Mouse (Mus musculus) cortical plate, adult 2 months (tissue): ENCODE data around the gene Pdpn. TPM values are rescaled to one million over a fixed set of nuclear protein-coding genes. Genes with fewer than 3 reads are reported as not detected.

Source experiments
- H3K27ac ChIP-seq: fragments of 200-500 bp; 2 replicates; pipeline ENCODE4 v1.5.1; 2012; ENCODE audit warnings: low read length, control low read depth, inconsistent platforms; ENCODE audit not compliant: insufficient read depth
- H3K4me1 ChIP-seq: fragments of 200-500 bp; 2 replicates; pipeline ENCODE4 v1.6.1; 2011; ENCODE audit warnings: low read length; ENCODE audit not compliant: control insufficient read depth, insufficient read depth
- H3K4me3 ChIP-seq: fragments of 200-500 bp; 2 replicates; pipeline ENCODE4 v1.5.1; 2011; ENCODE audit warnings: mild to moderate bottlenecking, low read length, control low read depth; ENCODE audit not compliant: insufficient read depth
- CTCF ChIP-seq: fragments of 200-500 bp; IDR thresholded peaks from 2 replicates; pipeline ENCODE4 v1.5.1; 2011; ENCODE audit warnings: mild to moderate bottlenecking, control low read depth, low read length; ENCODE audit not compliant: insufficient read depth; ENCODE audit errors: extremely low read depth
- POLR2A ChIP-seq: fragments of 200-500 bp; IDR thresholded peaks from 2 replicates; pipeline ENCODE4 v1.6.1; 2011; ENCODE audit warnings: mild to moderate bottlenecking, low read length, control low read depth; ENCODE audit not compliant: insufficient read depth; ENCODE audit errors: extremely low read depth
- polyA plus RNA-seq: library from polyadenylated mRNA; depleted of rRNA; stranded (reverse); fragments of >200 nt; gene quantifications from 2 replicates; pipeline ENCODE4 v1.2.3, GENCODE M21; 2012

Gene Pdpn
- polyA plus RNA-seq, 1 experiment, result 11.9 TPM

DNA sequence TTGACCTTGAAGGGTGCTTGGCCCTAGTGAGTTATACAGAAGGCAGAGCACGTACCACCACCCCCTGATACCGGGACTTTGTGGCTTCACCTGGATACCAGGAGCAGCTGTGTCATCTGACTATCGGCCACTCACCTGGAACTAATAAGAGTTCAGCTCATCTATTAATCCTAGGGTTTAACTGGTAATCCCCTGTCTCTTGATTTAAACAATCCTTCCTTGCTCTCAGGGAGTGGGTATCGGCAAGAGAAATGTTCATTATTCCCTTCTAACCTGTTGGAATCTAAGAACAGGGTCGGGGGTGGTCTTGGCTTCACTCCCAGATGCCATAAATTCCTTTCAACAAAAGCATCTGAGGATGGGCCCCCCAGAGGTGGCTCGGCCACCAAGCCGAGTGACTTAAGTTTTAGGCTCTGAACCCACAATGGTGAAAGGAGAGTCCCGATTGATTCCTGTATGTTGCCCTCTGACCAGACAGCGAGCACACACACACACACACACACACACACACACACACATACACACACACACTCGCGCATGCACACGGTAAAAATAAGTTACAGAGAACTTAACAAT is 837 bp upstream of the Pdpn start:
- H3K4me3 ChIP-seq, result no peak overlapping the region
- no peak overlapping the region for H3K27ac ChIP-seq
- H3K4me1 ChIP-seq, result no peaks in the 10 kb centered on the region
- no peak for TF ChIP-seq CTCF
- no peak for TF ChIP-seq POLR2A

DNA sequence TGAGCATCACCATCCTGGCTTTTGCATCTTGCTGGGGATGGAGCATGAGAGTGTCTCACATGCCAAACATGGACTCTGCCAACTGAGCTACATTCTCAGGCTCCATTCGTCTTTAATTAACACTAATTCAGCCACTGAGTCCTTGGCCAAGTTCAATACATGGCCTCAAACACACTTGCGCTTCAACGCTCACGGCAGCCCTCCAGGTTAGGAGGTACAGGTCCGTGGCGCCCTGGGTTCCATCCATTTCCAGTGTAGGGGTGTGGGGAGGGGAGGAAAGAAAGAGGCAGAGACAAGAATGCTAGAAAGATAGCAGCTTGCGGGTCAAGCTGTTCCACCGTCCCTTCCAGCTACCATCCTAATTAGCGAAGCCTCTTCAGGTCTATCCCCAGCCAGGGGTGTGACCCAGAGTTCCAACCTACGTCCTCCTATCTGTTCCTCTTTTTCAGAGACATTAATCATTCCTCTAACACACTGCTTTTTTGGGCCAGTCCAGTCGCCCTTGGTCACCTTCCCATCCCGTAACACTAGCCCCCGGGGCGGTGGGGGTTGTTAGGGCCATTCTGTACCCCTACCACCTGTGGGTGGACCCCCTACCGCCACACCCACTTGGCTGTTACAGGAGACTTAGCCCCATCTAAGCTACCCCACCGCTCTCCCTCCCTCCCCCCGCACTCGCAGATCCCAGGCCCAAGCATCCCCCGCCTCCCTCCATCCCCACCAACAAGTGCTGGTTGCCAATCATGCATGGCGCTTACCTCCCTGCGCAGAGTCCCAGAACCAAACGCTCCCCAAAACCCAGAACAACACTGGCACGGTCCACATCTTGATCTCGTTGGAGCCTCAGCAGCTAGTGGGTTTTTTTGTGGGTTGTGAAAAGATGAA is 691 bp downstream of the Pdpn start:
- Histone ChIP-seq H3K4me1 (no peaks in the 10 kb centered on the region), H3K27ac (no peak overlapping the region), H3K4me3 (peak overlapping the region; percentile 14)
- TF ChIP-seq CTCF (no peak), POLR2A (no peak)

GRCm38 (mm10) chr4:143297016-143297556 is 2.3 kb downstream of the Pdpn start:
- no peaks in the 10 kb centered on the region for H3K4me1 ChIP-seq
- H3K4me3 ChIP-seq, result no peak overlapping the region; the same call in 1 of the 2 replicates
- no peak overlapping the region for H3K27ac ChIP-seq
- TF ChIP-seq CTCF, result no peak
- TF ChIP-seq POLR2A, result no peak

DNA sequence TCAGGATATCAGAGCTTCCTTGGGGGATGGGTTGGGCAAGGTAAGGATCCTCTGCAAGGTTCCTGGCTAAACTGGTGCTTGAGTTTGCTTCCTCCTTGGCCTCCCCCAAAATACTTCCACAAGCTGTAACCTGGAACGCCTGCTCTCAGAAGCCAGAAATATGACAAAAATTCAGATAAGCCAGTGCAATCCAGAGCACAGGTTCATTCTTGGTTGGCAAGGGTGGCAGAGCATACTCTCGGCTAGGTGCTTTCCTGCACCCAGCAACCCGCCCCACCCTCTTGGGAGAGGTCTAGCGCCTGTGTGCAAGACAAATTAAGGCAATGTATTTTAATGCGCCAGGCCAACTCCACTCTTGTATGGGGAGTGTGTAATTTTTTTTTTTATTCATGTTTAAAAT is 3.2 kb downstream of the Pdpn start:
- Histone ChIP-seq H3K4me1 (no peaks in the 10 kb centered on the region), H3K27ac (no peak overlapping the region), H3K4me3 (no peak overlapping the region)
- no peak for TF ChIP-seq POLR2A
- no peak for TF ChIP-seq CTCF

DNA sequence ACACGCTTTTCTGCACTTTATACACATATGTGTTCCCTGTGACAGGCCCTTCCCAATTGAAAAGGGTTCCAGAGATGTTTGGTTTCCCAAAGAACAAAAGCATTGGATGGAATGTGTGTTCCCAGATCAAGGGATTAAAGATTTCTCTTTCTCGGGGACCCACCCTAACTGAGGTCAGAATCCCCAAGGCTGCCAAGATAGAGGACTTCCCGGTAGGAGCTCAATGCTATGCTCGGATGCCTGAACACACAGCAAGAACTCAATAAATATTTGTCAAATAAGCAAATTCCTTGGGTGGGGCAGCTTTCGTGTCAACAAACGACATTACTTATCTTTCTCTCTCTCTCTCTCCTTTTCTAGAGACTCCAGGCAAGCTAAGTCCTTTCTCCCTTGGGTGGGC is 5.0 kb downstream of the Pdpn start:
- no peaks in the 10 kb centered on the region for H3K4me1 ChIP-seq
- TF ChIP-seq POLR2A (no peak), CTCF (no peak)
- H3K27ac ChIP-seq, result no peak overlapping the region
- no peak overlapping the region for H3K4me3 ChIP-seq

DNA sequence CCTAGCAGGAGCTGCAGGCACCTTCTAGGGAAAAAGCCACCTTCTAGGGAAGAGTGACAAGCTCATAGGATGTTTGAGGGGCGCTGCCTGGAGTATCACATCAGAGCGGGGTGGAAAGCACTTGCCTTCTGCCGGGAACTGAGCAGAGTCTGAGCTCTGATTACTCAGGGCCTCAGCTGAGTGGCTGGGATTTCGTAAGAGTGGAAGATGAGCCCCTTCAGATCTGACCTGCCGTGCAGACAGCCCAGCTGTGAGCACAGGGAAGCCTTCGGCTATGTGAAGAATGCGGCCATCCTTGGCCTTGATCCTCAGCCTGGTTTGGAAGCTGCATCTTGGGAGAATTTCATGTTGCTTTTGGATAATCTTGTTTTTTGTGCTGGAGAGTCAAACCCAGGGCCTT is 10.5 kb downstream of the Pdpn start:
- no peak overlapping the region for H3K4me3 ChIP-seq
- TF ChIP-seq CTCF, result no peak
- no peak for TF ChIP-seq POLR2A
- H3K27ac ChIP-seq, result no peak overlapping the region
- H3K4me1 ChIP-seq, result no peaks in the 10 kb centered on the region

DNA sequence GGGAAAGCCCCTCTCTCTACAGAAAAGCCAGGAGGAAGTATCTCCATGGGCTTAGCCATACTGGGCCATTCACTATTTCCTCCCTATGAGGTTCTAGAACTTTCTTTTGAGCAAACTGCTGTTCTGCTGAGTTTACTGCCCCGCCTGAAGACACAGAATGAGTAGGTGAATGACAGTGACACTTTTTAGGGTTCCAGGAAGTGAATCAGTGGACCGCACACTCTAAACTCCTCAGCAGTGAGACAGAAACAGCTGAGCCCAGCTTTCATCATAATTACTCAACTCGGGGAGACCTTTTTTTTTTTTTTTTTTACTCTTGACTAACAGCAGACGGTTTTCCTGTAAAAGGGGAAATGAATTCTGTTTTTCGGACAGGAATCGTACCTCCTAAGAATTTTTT is 10.9 kb downstream of the Pdpn start:
- TF ChIP-seq CTCF, result no peak
- Histone ChIP-seq H3K4me3 (no peak overlapping the region), H3K27ac (no peak overlapping the region), H3K4me1 (no peaks in the 10 kb centered on the region)

DNA sequence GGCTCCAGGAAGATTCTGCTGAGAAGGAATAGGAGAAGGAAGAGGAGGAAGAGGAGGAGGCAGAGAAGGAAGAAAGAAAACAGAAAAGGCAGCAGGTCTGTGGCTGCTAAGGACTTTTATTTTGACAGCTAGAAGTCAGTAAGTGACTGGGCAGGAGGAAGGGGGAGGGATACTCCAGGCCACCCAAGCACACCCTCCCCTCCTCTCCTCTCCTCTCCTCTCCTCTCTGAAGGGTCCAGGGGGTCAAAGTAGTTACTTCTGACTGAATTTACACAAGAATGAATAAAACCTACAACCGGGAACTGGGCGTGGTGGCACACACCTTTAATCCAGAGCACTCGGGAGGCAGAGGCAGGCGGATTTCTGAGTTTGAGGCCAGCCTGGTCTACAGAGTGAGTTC is 12.3 kb downstream of the Pdpn start:
- TF ChIP-seq POLR2A (no peak), CTCF (no peak)
- no peak overlapping the region for H3K4me3 ChIP-seq

DNA sequence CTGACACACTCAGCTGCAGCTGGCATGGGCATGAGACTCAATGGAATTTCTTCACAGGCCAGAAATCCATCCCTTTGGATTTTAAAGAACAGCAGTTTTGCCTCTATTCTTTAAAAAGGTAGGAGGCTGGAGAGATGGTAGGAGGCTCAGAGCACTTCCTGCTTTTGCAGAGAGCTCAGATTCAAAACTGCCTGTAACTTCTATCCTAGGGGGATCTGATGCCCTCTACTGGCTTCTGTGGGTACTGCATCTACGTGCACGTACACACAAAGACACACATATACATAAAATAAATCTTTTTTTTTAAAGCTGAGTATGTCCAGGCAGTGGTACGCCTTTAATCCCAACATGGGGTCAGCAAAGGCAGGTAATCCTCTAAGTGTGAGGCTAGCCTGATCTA is 19.2 kb downstream of the Pdpn start:
- no peak overlapping the region for H3K27ac ChIP-seq
- H3K4me1 ChIP-seq, result peaks cover 1% of the 10 kb centered on the region
- H3K4me3 ChIP-seq, result no peak overlapping the region
- no peak for TF ChIP-seq CTCF
- no peak for TF ChIP-seq POLR2A

More for the DNA sequence above, 12.3 kb downstream of the Pdpn start:
- no peak overlapping the region for H3K27ac ChIP-seq
- no peaks in the 10 kb centered on the region for H3K4me1 ChIP-seq

- TF ChIP-seq POLR2A (no peak), CTCF (no peak)
- no peak overlapping the region for H3K4me3 ChIP-seq
- H3K4me1 ChIP-seq, result peaks cover 1% of the 10 kb centered on the region
- no peak overlapping the region for H3K27ac ChIP-seq
These were observed 19.7 kb downstream of the Pdpn start for GRCm38 (mm10) chr4:143279661-143280060.
